Mouse (Mus musculus): ENCODE data around the gene Clk4. TPM values are rescaled to one million over a fixed set of nuclear protein-coding genes. Genes with fewer than 3 reads are reported as not detected.

Clk4 gene
- polyA plus RNA-seq (2016; fragmentation: Nextera tagmentation; extraction: Ambion mirVana) = 106 and 113 TPM in 2 replicates

GRCm38 (mm10) chr11:51261680-51262219, at the start of gene Clk4:
Gene Clk4, plus strand, starts transcription at chr11:51261730.
- H3K9me3 ChIP-seq = no peaks in the 10 kb centered on the region
- peaks cover 29% of the 10 kb centered on the region for H3K4me1 ChIP-seq
- H3K27me3 ChIP-seq (replicated peaks; ENCODE audit: low read depth, poor library complexity, severe bottlenecking) = no peaks in the 10 kb centered on the region
- H3K36me3 ChIP-seq (replicated peaks) = peaks cover 5% of the 10 kb centered on the region
- H3K27ac ChIP-seq (replicated peaks) = peak within 1 kb of the TSS; percentile 99
- H3K4me3 ChIP-seq = peak within 1 kb of the TSS; percentile 95
- DNase-seq (ENCODE audit: low spot score) = no peak
- WGBS = 77% methylated on average over 3 of the region's 3 CpGs

- Histone ChIP-seq H3K9me3 (no peaks in the 10 kb centered on the region), H3K4me3 (no peak overlapping the region), H3K27me3 (replicated peaks; ENCODE audit: low read depth, poor library complexity, severe bottlenecking) (no peaks in the 10 kb centered on the region), H3K4me1 (no peaks in the 10 kb centered on the region), H3K27ac (replicated peaks) (no peak overlapping the region), H3K36me3 (replicated peaks) (no peaks in the 10 kb centered on the region)
- no peak for DNase-seq (ENCODE audit: low spot score)
- 81% methylated on average over 7 of the region's 7 CpGs for WGBS
Observed at GRCm38 (mm10) chr11:51214021-51214420, 47.5 kb upstream of the Clk4 start.

GRCm38 (mm10) chr11:51219396-51219980, 42.0 kb upstream of the Clk4 start:
- 81% methylated on average over 12 of the region's 12 CpGs for WGBS
- Histone ChIP-seq H3K4me1 (no peaks in the 10 kb centered on the region), H3K9me3 (no peaks in the 10 kb centered on the region), H3K27me3 (replicated peaks; ENCODE audit: low read depth, poor library complexity, severe bottlenecking) (no peaks in the 10 kb centered on the region), H3K27ac (replicated peaks) (no peak overlapping the region), H3K4me3 (no peak overlapping the region), H3K36me3 (replicated peaks) (no peaks in the 10 kb centered on the region)
- no peak for DNase-seq (ENCODE audit: low spot score)

- no peaks in the 10 kb centered on the region for H3K36me3 ChIP-seq (replicated peaks)
- no peak within 1 kb of the TSS for H3K4me3 ChIP-seq
- no peak for DNase-seq (ENCODE audit: low spot score)
- 94% methylated on average over 11 of the region's 11 CpGs for WGBS
- H3K4me1 ChIP-seq = no peaks in the 10 kb centered on the region
- H3K27ac ChIP-seq (replicated peaks) = no peak within 1 kb of the TSS
- no peaks in the 10 kb centered on the region for H3K9me3 ChIP-seq
- no peaks in the 10 kb centered on the region for H3K27me3 ChIP-seq (replicated peaks; ENCODE audit: low read depth, poor library complexity, severe bottlenecking)
Observed at GRCm38 (mm10) chr11:51220308-51220707, 41.2 kb upstream of the Clk4 start, which contains the start of gene Gm12569. Gene Gm12569, plus strand, starts transcription at chr11:51220473.

- no peak overlapping the region for H3K27ac ChIP-seq (replicated peaks)
- H3K9me3 ChIP-seq = no peaks in the 10 kb centered on the region
- 90% methylated on average over 4 of the region's 4 CpGs for WGBS
- no peaks in the 10 kb centered on the region for H3K36me3 ChIP-seq (replicated peaks)
- H3K27me3 ChIP-seq (replicated peaks; ENCODE audit: low read depth, poor library complexity, severe bottlenecking) = no peaks in the 10 kb centered on the region
- no peaks in the 10 kb centered on the region for H3K4me1 ChIP-seq
- H3K4me3 ChIP-seq = no peak overlapping the region
- DNase-seq (ENCODE audit: low spot score) = no peak
Observed at GRCm38 (mm10) chr11:51227104-51227503, 34.4 kb upstream of the Clk4 start.

GRCm38 (mm10) chr11:51234626-51235025, 26.9 kb upstream of the Clk4 start:
- DNase-seq (ENCODE audit: low spot score) = no peak
- H3K27ac ChIP-seq (replicated peaks) = no peak overlapping the region
- WGBS = 85% methylated on average over 9 of the region's 9 CpGs

GRCm38 (mm10) chr11:51242897-51243296, 18.6 kb upstream of the Clk4 start:
- no peaks in the 10 kb centered on the region for H3K27me3 ChIP-seq (replicated peaks; ENCODE audit: low read depth, poor library complexity, severe bottlenecking)
- DNase-seq (ENCODE audit: low spot score) = no peak
- no peaks in the 10 kb centered on the region for H3K4me1 ChIP-seq
- no peak overlapping the region for H3K4me3 ChIP-seq
- 89% methylated on average over 2 of the region's 2 CpGs for WGBS
- no peaks in the 10 kb centered on the region for H3K36me3 ChIP-seq (replicated peaks)
- no peak overlapping the region for H3K27ac ChIP-seq (replicated peaks)
- H3K9me3 ChIP-seq = no peaks in the 10 kb centered on the region

More at GRCm38 (mm10) chr11:51234626-51235025, 26.9 kb upstream of the Clk4 start:
- H3K36me3 ChIP-seq (replicated peaks) = no peaks in the 10 kb centered on the region
- H3K27me3 ChIP-seq (replicated peaks; ENCODE audit: low read depth, poor library complexity, severe bottlenecking) = no peaks in the 10 kb centered on the region
- no peaks in the 10 kb centered on the region for H3K4me1 ChIP-seq
- H3K9me3 ChIP-seq = no peaks in the 10 kb centered on the region
- no peak overlapping the region for H3K4me3 ChIP-seq

GRCm38 (mm10) chr11:51257006-51257405, 4.5 kb upstream of the Clk4 start:
- Histone ChIP-seq H3K27me3 (replicated peaks; ENCODE audit: low read depth, poor library complexity, severe bottlenecking) (no peaks in the 10 kb centered on the region), H3K27ac (replicated peaks) (no peak overlapping the region), H3K36me3 (replicated peaks) (no peaks in the 10 kb centered on the region), H3K9me3 (no peaks in the 10 kb centered on the region), H3K4me3 (no peak overlapping the region), H3K4me1 (peaks cover 4% of the 10 kb centered on the region)
- DNase-seq (ENCODE audit: low spot score) = no peak
- 89% methylated on average over 4 of the region's 4 CpGs for WGBS

- Histone ChIP-seq H3K36me3 (replicated peaks) (peaks cover 14% of the 10 kb centered on the region), H3K4me3 (peak within 1 kb of the TSS; percentile 95), H3K27ac (replicated peaks) (peak within 1 kb of the TSS; percentile 99), H3K9me3 (no peaks in the 10 kb centered on the region), H3K27me3 (replicated peaks; ENCODE audit: low read depth, poor library complexity, severe bottlenecking) (no peaks in the 10 kb centered on the region), H3K4me1 (peaks cover 29% of the 10 kb centered on the region)
- WGBS = 9% methylated on average over 57 of the region's 57 CpGs
- DNase-seq (ENCODE audit: low spot score) = peak; percentile 99
Observed at GRCm38 (mm10) chr11:51262342-51263285, 1.1 kb downstream of the Clk4 start, which contains the start of gene BC049762. Gene BC049762, minus strand, starts transcription at chr11:51263046.

GRCm38 (mm10) chr11:51263286-51263831, 1.8 kb downstream of the Clk4 start:
- Histone ChIP-seq H3K4me1 (peaks cover 29% of the 10 kb centered on the region), H3K27ac (replicated peaks) (peak overlapping the region; percentile 99), H3K36me3 (replicated peaks) (peaks cover 21% of the 10 kb centered on the region), H3K4me3 (peak overlapping the region; percentile 95), H3K9me3 (no peaks in the 10 kb centered on the region), H3K27me3 (replicated peaks; ENCODE audit: low read depth, poor library complexity, severe bottlenecking) (no peaks in the 10 kb centered on the region)
- WGBS = under 1% methylated on average over 50 of the region's 50 CpGs
- no peak for DNase-seq (ENCODE audit: low spot score)

- Histone ChIP-seq H3K9me3 (no peaks in the 10 kb centered on the region), H3K27ac (replicated peaks) (peak overlapping the region; percentile 21; the same call in 1 of the 2 replicates), H3K4me3 (peak overlapping the region; percentile 95), H3K4me1 (peaks cover 29% of the 10 kb centered on the region), H3K36me3 (replicated peaks) (peaks cover 30% of the 10 kb centered on the region), H3K27me3 (replicated peaks; ENCODE audit: low read depth, poor library complexity, severe bottlenecking) (no peaks in the 10 kb centered on the region)
- DNase-seq (ENCODE audit: low spot score) = peak; percentile 21
- 26% methylated on average over 6 of the region's 6 CpGs for WGBS
Observed at GRCm38 (mm10) chr11:51264352-51264751, 2.8 kb downstream of the Clk4 start.

- peak overlapping the region; percentile 95 for H3K4me3 ChIP-seq
- H3K27me3 ChIP-seq (replicated peaks; ENCODE audit: low read depth, poor library complexity, severe bottlenecking) = no peaks in the 10 kb centered on the region
- no peak overlapping the region for H3K27ac ChIP-seq (replicated peaks)
- peaks cover 38% of the 10 kb centered on the region for H3K36me3 ChIP-seq (replicated peaks)
- peaks cover 29% of the 10 kb centered on the region for H3K4me1 ChIP-seq
- DNase-seq (ENCODE audit: low spot score) = no peak
- WGBS = 55% methylated on average over 3 of the region's 3 CpGs
- no peaks in the 10 kb centered on the region for H3K9me3 ChIP-seq
Observed at GRCm38 (mm10) chr11:51265326-51265725, 3.8 kb downstream of the Clk4 start.

All from embryonic facial prominence, embryonic 10.5 days (tissue).